Mouse (Mus musculus): ENCODE measurements at regions not wholly inside any gene's neighbourhood (a gene's known extent, or its start where the extent isn't known, plus 50 kb on each side); places are given as distances from the start of the nearest gene placed in this dataset.
"Not testable (repeated sequence)": the region's sequence is repeated elsewhere in the genome, so short reads cannot be mapped to it uniquely, and the experiment has no call there.

GRCm38 (mm10) chr13:7967886-7968285 lies 234.8 kb upstream of the Adarb2 start:
- intact Hi-C loops (cut with DNase I): no loop called here
- DNase-seq: no peak

- intact Hi-C loops (cut with DNase I): no loop called here
- DNase-seq: no peak
Measured at GRCm38 (mm10) chr13:7994198-7994597, 208.5 kb upstream of the Adarb2 start.

- intact Hi-C loops (cut with DNase I); DNase-seq: not testable (repeated sequence)
Measured at GRCm38 (mm10) chr13:8030096-8030495, 172.6 kb upstream of the Adarb2 start.

GRCm38 (mm10) chr13:8050930-8051495 lies 151.7 kb upstream of the Adarb2 start:
- intact Hi-C loops (cut with DNase I): no loop called here
- no peak for DNase-seq

- DNase-seq: no peak
- intact Hi-C loops (cut with DNase I): no loop called here
Measured at GRCm38 (mm10) chr13:8056122-8056818, 146.4 kb upstream of the Adarb2 start.

GRCm38 (mm10) chr13:8087154-8087553 lies 115.5 kb upstream of the Adarb2 start:
- DNase-seq: no peak
- intact Hi-C loops (cut with DNase I): no loop called here

GRCm38 (mm10) chr13:8089519-8089918 lies 113.1 kb upstream of the Adarb2 start:
- peak; percentile 47 for DNase-seq
- intact Hi-C loops (cut with DNase I): no loop called here

GRCm38 (mm10) chr13:8108701-8109100 lies 94.0 kb upstream of the Adarb2 start:
- DNase-seq: no peak
- intact Hi-C loops (cut with DNase I): no loop called here

- no peak for DNase-seq
Measured at GRCm38 (mm10) chr13:8112953-8113352, 89.7 kb upstream of the Adarb2 start.

GRCm38 (mm10) chr13:8119013-8119412 lies 83.7 kb upstream of the Adarb2 start:
- intact Hi-C loops (cut with DNase I): no loop called here
- DNase-seq: peak; percentile 11

More at GRCm38 (mm10) chr13:8112953-8113352, 89.7 kb upstream of the Adarb2 start:
- intact Hi-C loops (cut with DNase I): no loop called here

- no peak for DNase-seq
- intact Hi-C loops (cut with DNase I): no loop called here
Measured at GRCm38 (mm10) chr13:8119986-8120385, 82.7 kb upstream of the Adarb2 start.

- intact Hi-C loops (cut with DNase I): no loop called here
- DNase-seq: no peak
Measured at GRCm38 (mm10) chr13:8134764-8135163, 67.9 kb upstream of the Adarb2 start.

GRCm38 (mm10) chr13:8139396-8139795 lies 63.3 kb upstream of the Adarb2 start:
- no peak for DNase-seq
- intact Hi-C loops (cut with DNase I): no loop called here

GRCm38 (mm10) chr13:8152168-8152567 lies 50.5 kb upstream of the Adarb2 start:
- no peak for DNase-seq
- intact Hi-C loops (cut with DNase I): no loop called here

Data from left cerebral cortex, postnatal 4 days (tissue).